Mouse (Mus musculus): ENCODE measurements at regions not wholly inside any gene's neighbourhood (a gene's known extent, or its start where the extent isn't known, plus 50 kb on each side); places are given as distances from the start of the nearest gene placed in this dataset.

DNA sequence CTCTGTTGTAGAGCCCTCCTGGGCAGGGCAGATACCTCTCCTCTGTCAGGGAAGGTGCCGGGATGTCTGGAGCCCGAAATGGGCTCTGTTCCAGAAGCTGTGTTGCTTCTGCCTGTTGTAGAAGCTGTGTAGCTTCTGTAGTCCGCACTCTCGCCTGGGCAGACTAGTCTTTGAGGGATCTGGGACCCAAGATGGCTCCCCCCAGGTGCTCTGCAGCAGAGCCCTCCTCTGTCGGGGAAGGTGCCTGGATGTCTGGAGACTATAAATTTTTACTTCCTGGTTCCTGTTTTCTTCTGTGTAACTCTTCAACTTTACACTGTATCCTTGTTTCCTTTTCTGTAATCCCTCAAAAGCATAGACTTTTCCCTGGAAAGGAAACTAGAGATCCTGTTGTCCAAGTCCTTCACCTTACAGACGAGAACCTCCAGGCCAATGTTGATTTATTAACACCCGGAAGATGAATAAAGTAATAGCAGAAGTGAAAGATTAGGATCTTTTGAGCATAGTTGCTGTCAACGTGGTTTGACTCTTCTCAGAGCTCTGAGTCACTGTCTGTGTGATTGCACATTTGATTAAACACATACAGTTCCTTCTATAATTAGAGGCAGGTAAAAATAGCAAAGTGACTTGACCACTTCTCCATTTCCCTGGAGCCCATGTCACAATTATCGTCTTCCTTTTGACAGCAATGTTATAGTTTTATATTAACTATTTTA, 202.2 kb upstream of the Ptger4 start:
- Histone ChIP-seq H3K4me2 (replicated peaks; ENCODE audit: low read depth) (no peak overlapping the region), H3K4me3 (ENCODE audit: low read depth, low read length) (no peak overlapping the region), H3K9ac (ENCODE audit: low read depth, low read length) (no peak overlapping the region), H3K27ac (ENCODE audit: low read depth, low read length) (no peak overlapping the region), H3K4me1 (replicated peaks; ENCODE audit: control insufficient read depth, insufficient read depth, low read length) (no peaks in the 10 kb centered on the region), H3K36me3 (ENCODE audit: control insufficient read depth, insufficient read depth) (no peaks in the 10 kb centered on the region), H3K27me3 (replicated peaks; ENCODE audit: control insufficient read depth, insufficient read depth, low read length) (no peaks in the 10 kb centered on the region), H3K9me3 (ENCODE audit: control insufficient read depth) (no peaks in the 10 kb centered on the region)
- ATAC-seq: peak; percentile 43; the same call in 1 of the 2 replicates
- 67% methylated on average over 9 of the region's 9 CpGs for WGBS
- TF ChIP-seq CTCF (IDR thresholded peaks at IDR 0.05; ENCODE audit: low read depth): no peak

- Histone ChIP-seq H3K27ac (ENCODE audit: low read depth, low read length) (no peak overlapping the region), H3K9ac (ENCODE audit: low read depth, low read length) (no peak overlapping the region), H3K27me3 (replicated peaks; ENCODE audit: control insufficient read depth, insufficient read depth, low read length) (no peaks in the 10 kb centered on the region), H3K4me2 (replicated peaks; ENCODE audit: low read depth) (no peak overlapping the region), H3K4me3 (ENCODE audit: low read depth, low read length) (no peak overlapping the region), H3K36me3 (ENCODE audit: control insufficient read depth, insufficient read depth) (no peaks in the 10 kb centered on the region), H3K4me1 (replicated peaks; ENCODE audit: control insufficient read depth, insufficient read depth, low read length) (no peaks in the 10 kb centered on the region), H3K9me3 (ENCODE audit: control insufficient read depth) (no peaks in the 10 kb centered on the region)
- no peak for ATAC-seq
- 61% methylated on average over 4 of the region's 4 CpGs for WGBS
- TF ChIP-seq CTCF (IDR thresholded peaks at IDR 0.05; ENCODE audit: low read depth): no peak
Observed at GRCm38 (mm10) chr15:5446756-5447314, 202.8 kb upstream of the Ptger4 start.

- Histone ChIP-seq H3K4me1 (replicated peaks; ENCODE audit: control insufficient read depth, insufficient read depth, low read length) (no peaks in the 10 kb centered on the region), H3K27me3 (replicated peaks; ENCODE audit: control insufficient read depth, insufficient read depth, low read length) (no peaks in the 10 kb centered on the region), H3K9me3 (ENCODE audit: control insufficient read depth) (no peaks in the 10 kb centered on the region), H3K36me3 (ENCODE audit: control insufficient read depth, insufficient read depth) (no peaks in the 10 kb centered on the region), H3K9ac (ENCODE audit: low read depth, low read length) (no peak overlapping the region), H3K4me2 (replicated peaks; ENCODE audit: low read depth) (no peak overlapping the region), H3K4me3 (ENCODE audit: low read depth, low read length) (no peak overlapping the region), H3K27ac (ENCODE audit: low read depth, low read length) (no peak overlapping the region)
- TF ChIP-seq CTCF (IDR thresholded peaks at IDR 0.05; ENCODE audit: low read depth): no peak
- ATAC-seq: no peak
- 85% methylated on average over 2 of the region's 2 CpGs for WGBS
Observed at GRCm38 (mm10) chr15:5447707-5448496, 203.9 kb upstream of the Ptger4 start.

DNA sequence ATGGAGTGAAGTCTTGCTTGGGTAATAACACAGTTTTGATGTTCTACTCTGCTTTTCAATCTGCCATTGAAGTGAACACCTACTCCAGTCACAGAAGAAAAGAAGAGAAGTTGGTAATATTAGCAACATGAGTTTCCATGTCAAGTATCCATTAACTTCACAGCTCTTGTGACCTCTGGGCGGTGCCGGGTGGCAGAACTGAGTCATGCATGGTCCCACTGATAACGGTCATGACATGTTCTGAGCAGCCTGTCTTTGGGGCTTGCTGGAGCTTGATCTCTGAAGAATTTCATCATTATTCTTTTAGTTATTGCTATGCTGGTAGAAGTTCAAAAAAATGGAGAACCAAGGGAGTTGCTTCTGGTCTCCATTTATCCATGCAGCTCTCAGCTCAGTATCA, 215.1 kb upstream of the Ptger4 start:
- no peak overlapping the region for H3K4me3 ChIP-seq (ENCODE audit: low read depth, low read length)
- H3K36me3 ChIP-seq (ENCODE audit: control insufficient read depth, insufficient read depth): no peaks in the 10 kb centered on the region
- no peak overlapping the region for H3K9ac ChIP-seq (ENCODE audit: low read depth, low read length)
- H3K9me3 ChIP-seq (ENCODE audit: control insufficient read depth): no peaks in the 10 kb centered on the region
- no peaks in the 10 kb centered on the region for H3K4me1 ChIP-seq (replicated peaks; ENCODE audit: control insufficient read depth, insufficient read depth, low read length)
- 55% methylated on average over 3 of the region's 3 CpGs for WGBS
- H3K27ac ChIP-seq (ENCODE audit: low read depth, low read length): no peak overlapping the region
- H3K4me2 ChIP-seq (replicated peaks; ENCODE audit: low read depth): no peak overlapping the region
- no peak for TF ChIP-seq CTCF (IDR thresholded peaks at IDR 0.05; ENCODE audit: low read depth)
- ATAC-seq: peak; percentile 65; the same call in 1 of the 2 replicates
- no peaks in the 10 kb centered on the region for H3K27me3 ChIP-seq (replicated peaks; ENCODE audit: control insufficient read depth, insufficient read depth, low read length)

GRCm38 (mm10) chr15:5459580-5459979, 215.6 kb upstream of the Ptger4 start:
- no peak for TF ChIP-seq CTCF (IDR thresholded peaks at IDR 0.05; ENCODE audit: low read depth)
- WGBS: 81% methylated on average over 4 of the region's 4 CpGs

DNA sequence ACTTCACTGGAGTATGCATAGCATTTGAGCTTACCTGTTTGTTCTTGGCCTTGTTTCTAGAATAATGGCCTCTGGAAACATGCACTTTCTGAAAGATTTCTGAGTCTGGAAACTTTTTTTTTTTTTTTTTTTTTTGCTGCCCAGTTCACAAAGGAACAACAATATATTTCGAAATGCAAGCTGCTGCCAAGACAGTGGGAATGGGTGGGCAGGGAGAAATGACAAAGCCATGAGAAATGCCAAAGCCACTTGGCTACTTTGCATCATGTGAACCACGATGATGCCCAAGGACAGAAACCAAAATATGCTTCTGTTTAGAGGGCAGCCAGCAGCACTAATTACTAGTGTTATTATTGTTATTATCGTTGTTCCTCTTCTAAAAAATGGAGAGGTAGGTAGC, 218.7 kb upstream of the Ptger4 start:
- Histone ChIP-seq H3K9ac (ENCODE audit: low read depth, low read length) (no peak overlapping the region), H3K27me3 (replicated peaks; ENCODE audit: control insufficient read depth, insufficient read depth, low read length) (no peaks in the 10 kb centered on the region), H3K4me1 (replicated peaks; ENCODE audit: control insufficient read depth, insufficient read depth, low read length) (no peaks in the 10 kb centered on the region), H3K4me2 (replicated peaks; ENCODE audit: low read depth) (no peak overlapping the region), H3K9me3 (ENCODE audit: control insufficient read depth) (no peaks in the 10 kb centered on the region), H3K4me3 (ENCODE audit: low read depth, low read length) (no peak overlapping the region), H3K36me3 (ENCODE audit: control insufficient read depth, insufficient read depth) (no peaks in the 10 kb centered on the region), H3K27ac (ENCODE audit: low read depth, low read length) (no peak overlapping the region)
- WGBS: 91% methylated on average over 3 of the region's 3 CpGs
- no peak for ATAC-seq
- no peak for TF ChIP-seq CTCF (IDR thresholded peaks at IDR 0.05; ENCODE audit: low read depth)

More at GRCm38 (mm10) chr15:5459580-5459979, 215.6 kb upstream of the Ptger4 start:
- Histone ChIP-seq H3K27me3 (replicated peaks; ENCODE audit: control insufficient read depth, insufficient read depth, low read length) (no peaks in the 10 kb centered on the region), H3K4me3 (ENCODE audit: low read depth, low read length) (no peak overlapping the region), H3K4me1 (replicated peaks; ENCODE audit: control insufficient read depth, insufficient read depth, low read length) (no peaks in the 10 kb centered on the region), H3K9me3 (ENCODE audit: control insufficient read depth) (no peaks in the 10 kb centered on the region), H3K4me2 (replicated peaks; ENCODE audit: low read depth) (no peak overlapping the region), H3K9ac (ENCODE audit: low read depth, low read length) (no peak overlapping the region), H3K36me3 (ENCODE audit: control insufficient read depth, insufficient read depth) (no peaks in the 10 kb centered on the region), H3K27ac (ENCODE audit: low read depth, low read length) (no peak overlapping the region)
- ATAC-seq: no peak

Data from intestine, postnatal 0 days (tissue).